Mouse (Mus musculus): Measurements from ENCODE around the gene Foxj3.

DNA sequence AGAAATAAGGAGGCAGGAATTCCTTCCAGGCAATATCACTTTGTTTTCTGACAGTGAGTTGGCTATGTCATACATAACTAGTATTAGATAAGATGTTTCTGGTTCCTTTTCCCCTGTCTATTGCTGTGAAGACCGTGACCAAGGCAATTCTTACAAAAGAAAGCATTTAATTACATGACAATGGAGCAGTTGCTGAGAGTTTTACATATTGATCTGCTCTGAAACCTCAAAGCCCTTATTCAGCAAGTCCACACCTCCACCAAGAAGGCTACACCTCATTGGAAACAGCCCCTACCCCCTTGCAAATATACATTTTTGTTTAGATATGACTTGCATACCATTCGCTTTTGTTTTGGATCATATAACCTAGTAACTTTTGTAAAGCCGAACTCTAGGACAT lies 55.7 kb downstream of the Foxj3 start:
- TF ChIP-seq CTCF (IDR thresholded peaks at IDR 0.05; ENCODE audit: low read depth, low read length) (no peak), EP300 (IDR thresholded peaks at IDR 0.05; ENCODE audit: insufficient read depth, low read depth, low read length) (no peak), POLR2A (IDR thresholded peaks at IDR 0.05; ENCODE audit: insufficient read depth, low read length) (no peak)
